Mouse (Mus musculus): ENCODE measurements at regions not wholly inside any gene's neighbourhood (a gene's known extent, or its start where the extent isn't known, plus 50 kb on each side); places are given as distances from the start of the nearest gene placed in this dataset.

DNA sequence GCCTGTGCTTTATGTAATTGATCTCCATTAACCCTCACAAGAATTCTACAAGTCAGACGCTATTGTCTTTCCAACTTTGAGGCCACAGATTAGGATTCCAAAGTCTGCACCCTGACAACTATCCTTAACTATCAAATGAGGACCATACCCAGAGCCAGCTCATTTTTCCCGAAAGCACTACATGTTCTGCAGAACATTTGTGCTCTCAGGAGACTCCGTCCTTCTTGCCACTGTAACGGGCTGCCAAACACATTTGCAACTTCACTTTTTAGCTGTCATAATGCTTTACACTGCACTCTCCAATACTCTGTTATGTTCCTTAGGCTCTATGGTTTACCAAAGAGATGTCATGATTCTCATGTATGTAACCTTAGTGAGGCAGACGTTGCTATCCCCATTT, 350.7 kb downstream of the Mtx2 start:
- 83% methylated on average over 5 of the region's 5 CpGs for WGBS
- Histone ChIP-seq H3K9ac (no peak overlapping the region), H3K9me3 (no peaks in the 10 kb centered on the region), H3K36me3 (no peaks in the 10 kb centered on the region), H3K27ac (replicated peaks) (no peak overlapping the region), H3K4me1 (peaks cover 3% of the 10 kb centered on the region; the same call in 1 of the 2 replicates), H3K4me3 (no peak overlapping the region), H3K27me3 (replicated peaks) (no peaks in the 10 kb centered on the region), H3K4me2 (no peak overlapping the region)
- ATAC-seq (ENCODE audit: extremely low read depth, insufficient number of reproducible peaks, low FRiP score, low TSS enrichment), result no peak

DNA sequence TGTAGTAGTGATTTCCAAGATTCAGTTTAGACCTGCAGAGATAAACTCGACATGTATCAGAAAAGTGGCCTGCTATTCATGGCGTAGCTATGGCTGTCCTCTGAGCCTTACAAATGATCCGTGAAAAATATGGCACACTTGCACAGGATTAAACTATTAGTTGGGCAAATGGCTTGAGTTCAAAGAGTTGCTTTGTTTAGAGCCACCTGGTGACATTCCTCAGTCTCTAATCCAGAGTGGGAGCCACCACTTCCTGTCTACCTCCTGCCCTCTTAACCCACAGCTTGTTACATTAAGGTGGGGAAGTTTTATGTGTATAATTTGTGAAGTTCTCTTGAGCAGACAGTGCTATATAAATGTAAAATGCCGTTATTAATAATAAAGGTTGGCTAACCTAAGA, 357.7 kb downstream of the Mtx2 start:
- H3K4me3 ChIP-seq, result no peak overlapping the region
- H3K27ac ChIP-seq (replicated peaks), result no peak overlapping the region
- H3K4me2 ChIP-seq, result no peak overlapping the region
- no peaks in the 10 kb centered on the region for H3K27me3 ChIP-seq (replicated peaks)
- no peak overlapping the region for H3K9ac ChIP-seq
- no peaks in the 10 kb centered on the region for H3K9me3 ChIP-seq
- ATAC-seq (ENCODE audit: extremely low read depth, insufficient number of reproducible peaks, low FRiP score, low TSS enrichment), result no peak
- WGBS, result 67% methylated on average over 4 of the region's 4 CpGs
- peaks cover 4% of the 10 kb centered on the region; the same call in 1 of the 2 replicates for H3K4me1 ChIP-seq
- H3K36me3 ChIP-seq, result no peaks in the 10 kb centered on the region

DNA sequence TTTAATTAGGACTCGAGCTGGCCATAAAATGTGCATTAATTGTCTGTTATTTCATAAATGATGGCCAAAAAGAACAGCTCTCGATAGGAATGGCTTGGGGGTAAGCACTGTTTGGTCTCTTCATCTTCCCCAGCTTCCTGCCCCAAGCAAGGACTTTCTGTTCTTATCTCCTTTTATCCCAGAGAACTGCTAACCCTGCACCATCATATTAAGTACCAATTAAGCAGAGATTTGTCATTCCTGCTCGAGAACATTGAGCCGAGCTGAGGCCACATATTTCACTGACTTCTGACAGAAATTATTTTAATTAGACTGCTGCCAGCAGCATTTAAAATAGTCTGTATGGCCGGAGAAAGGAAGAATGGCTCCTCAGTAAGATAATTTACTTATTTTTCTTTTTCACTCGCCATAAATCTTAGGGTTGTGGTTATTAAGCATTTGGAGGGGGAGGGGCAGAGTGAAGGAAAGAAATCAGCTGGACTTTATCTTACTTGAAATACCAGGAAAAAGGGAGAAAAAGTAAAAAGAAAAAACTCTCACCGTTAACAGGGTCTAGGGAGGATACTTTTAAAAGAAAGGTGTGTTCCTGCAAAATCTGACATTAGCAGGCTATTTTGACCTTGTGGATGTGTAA, 377.1 kb downstream of the Mtx2 start:
- H3K27ac ChIP-seq (replicated peaks), result no peak overlapping the region
- 52% methylated on average over 7 of the region's 7 CpGs for WGBS
- H3K27me3 ChIP-seq (replicated peaks), result no peaks in the 10 kb centered on the region
- H3K9me3 ChIP-seq, result no peaks in the 10 kb centered on the region
- H3K9ac ChIP-seq, result no peak overlapping the region
- no peaks in the 10 kb centered on the region for H3K36me3 ChIP-seq
- H3K4me1 ChIP-seq, result peaks cover 4% of the 10 kb centered on the region; the same call in 1 of the 2 replicates
- no peak for ATAC-seq (ENCODE audit: extremely low read depth, insufficient number of reproducible peaks, low FRiP score, low TSS enrichment)
- H3K4me3 ChIP-seq, result no peak overlapping the region
- H3K4me2 ChIP-seq, result no peak overlapping the region

DNA sequence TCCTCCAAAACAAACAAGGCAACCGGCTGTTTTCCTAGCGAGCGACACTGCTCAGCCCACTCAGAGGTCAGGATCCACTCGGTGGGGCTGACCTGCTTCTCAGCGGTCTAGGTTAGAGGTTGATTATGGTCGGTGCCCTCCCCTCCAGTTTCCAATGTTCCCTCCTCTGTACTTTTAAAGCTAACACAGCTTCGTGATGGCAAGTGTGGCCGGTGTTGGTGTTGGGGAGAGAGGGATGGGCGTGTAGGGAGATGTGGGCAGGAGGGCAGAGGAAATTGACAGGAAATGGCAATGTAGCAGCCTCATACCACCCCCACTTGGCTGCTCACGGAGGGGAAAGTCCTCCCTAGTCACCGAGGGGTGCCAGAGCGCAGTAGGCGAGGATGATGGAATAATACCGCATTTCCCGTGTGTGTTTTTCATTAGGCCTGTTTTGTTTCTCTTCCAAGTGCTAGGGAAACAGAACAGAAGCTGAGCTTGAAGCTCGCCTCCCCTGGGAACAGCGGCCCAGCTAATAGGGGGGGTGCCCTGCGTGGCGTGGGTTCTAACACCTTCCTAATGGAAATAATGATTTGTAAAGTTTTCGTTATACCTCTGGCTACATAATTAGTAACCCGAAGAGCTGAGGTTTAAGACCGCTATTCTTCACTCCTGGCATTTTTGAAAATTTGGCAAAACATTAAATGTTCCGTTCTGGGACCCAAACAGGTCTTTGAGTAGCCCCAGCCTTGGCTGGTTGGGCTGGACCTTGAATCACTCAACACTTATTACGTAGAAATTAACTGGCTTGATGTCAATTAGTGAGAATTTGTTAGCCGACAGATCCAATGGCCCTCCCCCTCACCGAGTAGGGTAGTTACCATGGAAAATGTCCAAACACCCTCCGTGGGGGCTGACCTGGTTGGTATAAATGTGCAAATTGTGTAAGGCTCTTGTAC, 383.5 kb downstream of the Mtx2 start:
- H3K4me2 ChIP-seq, result peak overlapping the region; percentile 11
- no peak for ATAC-seq (ENCODE audit: extremely low read depth, insufficient number of reproducible peaks, low FRiP score, low TSS enrichment)
- WGBS, result 67% methylated on average over 27 of the region's 27 CpGs

DNA sequence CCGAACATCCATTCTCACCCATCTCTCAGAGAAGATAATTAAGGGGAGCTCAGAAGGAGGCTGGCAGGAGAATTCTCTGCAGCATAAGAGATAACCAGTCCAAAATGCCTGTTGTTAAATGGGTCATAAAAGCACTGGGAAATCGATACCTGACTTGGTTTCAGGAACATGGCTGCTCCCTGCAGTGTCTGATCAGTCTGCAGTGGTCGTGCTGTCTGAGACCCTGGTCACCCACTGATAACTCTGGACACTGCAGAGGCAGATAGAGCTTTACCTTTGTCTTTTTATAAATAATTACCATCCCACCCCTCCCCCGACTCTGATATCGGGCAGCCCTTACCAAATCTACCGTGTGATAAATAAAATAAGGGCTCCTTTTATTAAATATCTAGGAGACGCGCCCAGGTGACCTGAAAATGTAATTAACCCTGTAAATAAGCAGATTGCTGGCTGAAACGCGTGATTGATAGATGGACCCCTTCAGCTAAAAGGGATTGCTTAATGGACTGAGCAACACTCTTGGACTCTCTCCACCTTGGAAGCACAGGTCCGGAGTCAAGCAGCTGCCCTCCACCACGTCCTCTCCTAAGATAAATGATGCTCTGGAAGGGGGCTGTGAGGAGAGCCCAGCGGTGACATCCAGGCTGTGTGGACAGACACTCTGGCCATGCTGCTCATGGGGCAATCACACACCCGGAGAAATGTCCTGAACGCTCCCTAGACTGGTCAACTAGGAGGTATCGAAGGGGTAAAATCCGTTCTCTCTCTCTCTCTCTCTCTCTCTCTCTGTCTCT, 384.4 kb downstream of the Mtx2 start:
- H3K4me2 ChIP-seq, result no peak overlapping the region
- H3K4me3 ChIP-seq, result no peak overlapping the region
- no peaks in the 10 kb centered on the region for H3K27me3 ChIP-seq (replicated peaks)
- no peaks in the 10 kb centered on the region for H3K36me3 ChIP-seq
- H3K27ac ChIP-seq (replicated peaks), result no peak overlapping the region
- no peak for ATAC-seq (ENCODE audit: extremely low read depth, insufficient number of reproducible peaks, low FRiP score, low TSS enrichment)
- no peak overlapping the region for H3K9ac ChIP-seq
- H3K9me3 ChIP-seq, result no peaks in the 10 kb centered on the region
- WGBS, result 72% methylated on average over 17 of the region's 17 CpGs
- H3K4me1 ChIP-seq, result peaks cover 8% of the 10 kb centered on the region; the same call in 1 of the 2 replicates

More for the DNA sequence above, 383.5 kb downstream of the Mtx2 start:
- H3K9ac ChIP-seq, result no peak overlapping the region
- peaks cover 8% of the 10 kb centered on the region; the same call in 1 of the 2 replicates for H3K4me1 ChIP-seq
- no peaks in the 10 kb centered on the region for H3K36me3 ChIP-seq
- H3K27me3 ChIP-seq (replicated peaks), result no peaks in the 10 kb centered on the region
- no peak overlapping the region for H3K4me3 ChIP-seq
- no peaks in the 10 kb centered on the region for H3K9me3 ChIP-seq
- no peak overlapping the region for H3K27ac ChIP-seq (replicated peaks)

DNA sequence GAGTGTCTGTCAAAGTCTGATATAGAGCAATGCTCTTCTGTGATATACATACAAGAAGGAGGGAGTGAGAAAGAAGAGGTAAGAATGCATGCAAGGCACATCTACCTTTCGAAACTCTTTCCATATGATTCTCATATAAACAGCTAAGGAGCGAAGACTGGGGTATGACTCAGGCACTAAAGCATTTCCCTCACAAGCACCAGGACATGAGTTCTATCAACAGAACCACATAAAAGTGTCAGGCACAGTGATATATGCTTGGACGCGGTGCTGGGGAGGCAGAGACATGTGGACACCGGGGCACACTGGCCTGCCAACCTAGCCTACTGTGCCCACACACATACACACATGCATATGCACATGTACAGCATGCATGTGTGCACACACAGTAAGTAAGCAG, 391.3 kb downstream of the Mtx2 start:
- no peaks in the 10 kb centered on the region for H3K36me3 ChIP-seq
- no peaks in the 10 kb centered on the region for H3K27me3 ChIP-seq (replicated peaks)
- H3K9ac ChIP-seq, result no peak overlapping the region
- no peak overlapping the region for H3K4me3 ChIP-seq
- ATAC-seq (ENCODE audit: extremely low read depth, insufficient number of reproducible peaks, low FRiP score, low TSS enrichment), result no peak
- 71% methylated on average over 5 of the region's 5 CpGs for WGBS
- no peaks in the 10 kb centered on the region for H3K9me3 ChIP-seq
- no peak overlapping the region for H3K27ac ChIP-seq (replicated peaks)
- no peak overlapping the region for H3K4me2 ChIP-seq
- H3K4me1 ChIP-seq, result no peaks in the 10 kb centered on the region

DNA sequence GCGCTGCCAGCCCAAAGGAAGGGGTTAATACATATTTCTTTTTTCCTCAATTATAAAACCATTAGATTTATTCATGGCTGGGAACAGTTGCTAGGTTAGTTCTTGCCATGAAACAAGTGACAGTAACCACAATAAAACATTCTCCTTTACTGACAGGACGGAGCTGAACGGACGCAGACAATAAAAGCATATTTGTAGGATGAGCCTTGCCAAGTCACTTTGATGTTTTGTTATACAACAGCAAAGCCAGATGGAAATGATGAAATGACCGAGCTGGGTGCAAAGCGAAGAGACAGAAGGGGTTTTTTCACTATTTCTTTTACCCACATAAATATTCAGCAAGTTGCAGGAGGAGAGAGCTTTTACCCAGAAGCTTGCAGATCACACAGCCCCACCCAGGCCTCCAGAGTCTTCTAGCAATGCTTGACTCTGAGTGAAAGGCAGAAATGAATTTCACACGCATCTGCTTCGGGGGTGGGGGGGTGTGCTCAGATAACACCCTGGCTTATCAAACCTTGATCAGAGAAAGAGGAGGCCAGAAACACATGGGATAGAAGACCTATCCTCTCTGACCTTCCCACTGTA, 395.3 kb downstream of the Mtx2 start:
- no peak overlapping the region for H3K4me3 ChIP-seq
- no peaks in the 10 kb centered on the region for H3K27me3 ChIP-seq (replicated peaks)
- 0 out of 2 replicates have a peak, but pooled peaks cover 7% of the 10 kb centered on the region for H3K4me1 ChIP-seq
- 69% methylated on average over 8 of the region's 8 CpGs for WGBS
- no peaks in the 10 kb centered on the region for H3K9me3 ChIP-seq
- H3K36me3 ChIP-seq, result no peaks in the 10 kb centered on the region
- H3K9ac ChIP-seq, result no peak overlapping the region
- H3K27ac ChIP-seq (replicated peaks), result no peak overlapping the region
- ATAC-seq (ENCODE audit: extremely low read depth, insufficient number of reproducible peaks, low FRiP score, low TSS enrichment), result no peak
- no peak overlapping the region for H3K4me2 ChIP-seq

DNA sequence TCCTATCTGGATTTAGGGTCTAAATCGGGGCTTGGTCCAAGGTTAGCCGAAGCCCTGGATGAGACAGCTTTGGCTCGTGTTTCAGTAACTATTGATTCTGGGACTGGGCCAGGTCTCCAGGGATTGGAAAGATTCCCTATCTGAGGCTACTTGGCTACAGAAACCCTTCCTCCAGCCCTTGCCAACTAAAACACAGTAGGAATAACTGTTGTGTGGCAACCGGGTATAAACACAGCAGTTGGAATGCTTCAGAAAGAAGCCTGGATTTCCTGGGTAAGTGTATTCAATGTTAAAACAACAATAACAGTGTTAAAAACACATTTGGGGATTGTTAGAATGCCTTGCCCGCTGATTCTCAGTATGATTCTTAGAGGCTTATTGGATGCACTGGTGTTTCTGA, 398.8 kb downstream of the Mtx2 start:
- no peaks in the 10 kb centered on the region for H3K27me3 ChIP-seq (replicated peaks)
- H3K27ac ChIP-seq (replicated peaks), result peak overlapping the region; percentile 59
- no peak overlapping the region for H3K9ac ChIP-seq
- WGBS, result 46% methylated on average over 5 of the region's 5 CpGs
- H3K4me2 ChIP-seq, result no peak overlapping the region; the same call in 1 of the 2 replicates
- H3K36me3 ChIP-seq, result no peaks in the 10 kb centered on the region
- 0 out of 2 replicates have a peak, but pooled peaks cover 7% of the 10 kb centered on the region for H3K4me1 ChIP-seq
- H3K9me3 ChIP-seq, result no peaks in the 10 kb centered on the region
- no peak overlapping the region for H3K4me3 ChIP-seq
- ATAC-seq (ENCODE audit: extremely low read depth, insufficient number of reproducible peaks, low FRiP score, low TSS enrichment), result no peak

DNA sequence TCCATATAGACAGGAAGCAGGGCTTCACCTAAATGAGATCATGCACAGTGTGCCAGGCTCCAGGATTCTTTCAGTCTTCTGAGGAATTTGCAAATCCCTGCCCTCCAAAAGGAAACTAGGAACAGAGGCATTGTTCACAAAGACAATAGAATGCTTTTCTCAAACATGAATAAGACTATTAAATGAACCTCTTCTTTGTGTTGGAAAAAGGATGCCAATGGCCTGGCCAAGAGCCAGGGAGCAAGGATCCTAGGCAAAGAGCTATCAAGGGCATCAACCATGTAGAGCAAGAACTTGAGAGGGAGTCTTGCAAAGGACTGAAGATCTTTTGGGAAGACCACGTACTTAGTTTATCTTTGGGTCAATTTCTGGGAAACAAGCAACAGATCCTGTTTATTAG, 415.4 kb downstream of the Mtx2 start:
- Histone ChIP-seq H3K4me2 (no peak overlapping the region), H3K36me3 (no peaks in the 10 kb centered on the region), H3K27ac (replicated peaks) (no peak overlapping the region), H3K9me3 (no peaks in the 10 kb centered on the region), H3K4me1 (peaks cover 5% of the 10 kb centered on the region; the same call in 1 of the 2 replicates), H3K9ac (no peak overlapping the region), H3K4me3 (no peak overlapping the region), H3K27me3 (replicated peaks) (no peaks in the 10 kb centered on the region)
- 84% methylated on average over 1 of the region's 1 CpGs for WGBS
- ATAC-seq (ENCODE audit: extremely low read depth, insufficient number of reproducible peaks, low FRiP score, low TSS enrichment), result no peak

DNA sequence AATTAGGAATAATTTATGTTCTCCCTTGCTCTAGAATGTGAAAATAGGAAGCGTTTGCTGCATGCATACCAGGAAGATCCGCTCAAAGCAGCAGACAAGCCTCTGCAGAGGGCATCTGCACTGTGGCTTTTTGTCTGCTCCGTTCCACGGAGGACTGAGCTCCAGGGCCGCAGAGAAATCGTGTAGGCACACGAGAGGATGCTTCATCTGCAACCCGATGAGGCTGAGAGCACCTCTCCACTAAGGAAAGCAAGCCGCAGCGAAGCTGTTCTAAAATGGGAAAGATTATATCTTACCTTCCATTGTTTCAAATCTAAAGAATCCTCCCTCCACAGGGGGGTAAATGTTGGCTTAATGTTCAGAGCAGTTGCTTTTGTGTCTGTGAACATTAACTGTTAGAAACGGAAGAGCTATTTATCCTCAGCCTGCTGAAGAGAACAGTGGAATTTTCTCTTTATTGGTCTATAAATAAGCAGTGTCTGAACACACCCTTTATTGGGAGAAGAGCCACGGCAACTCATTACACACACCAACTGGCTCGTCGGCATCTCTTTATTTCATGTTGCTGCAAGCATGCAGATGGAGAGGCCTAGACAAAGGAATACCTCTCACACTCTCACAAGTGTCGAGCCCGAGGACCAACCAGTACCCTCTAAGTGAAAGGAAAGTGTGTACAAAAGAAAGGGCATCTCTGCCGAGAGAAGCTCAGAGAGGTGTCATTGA, 414.6 kb upstream of the Hnrnpa3 start:
- Histone ChIP-seq H3K36me3 (no peaks in the 10 kb centered on the region), H3K4me3 (no peak overlapping the region), H3K27ac (replicated peaks) (no peak overlapping the region), H3K27me3 (replicated peaks) (no peaks in the 10 kb centered on the region), H3K9ac (no peak overlapping the region), H3K4me2 (peak overlapping the region; percentile 16; the same call in 1 of the 2 replicates), H3K9me3 (no peaks in the 10 kb centered on the region), H3K4me1 (peaks cover 9% of the 10 kb centered on the region; the same call in 1 of the 2 replicates)
- WGBS, result 55% methylated on average over 17 of the region's 17 CpGs
- ATAC-seq (ENCODE audit: extremely low read depth, insufficient number of reproducible peaks, low FRiP score, low TSS enrichment), result no peak
